Mouse (Mus musculus) forebrain, embryonic 16.5 days (tissue): ENCODE measurements around the gene Gm3417. TPM values are rescaled to one million over a fixed set of nuclear protein-coding genes. Genes with fewer than 3 reads are reported as not detected.
A peak's percentile ranks its signal among the peaks of the same experiment; 100 is the strongest.
"Not testable (repeated sequence)": the region's sequence is repeated elsewhere in the genome, so short reads cannot be mapped to it uniquely, and the experiment has no call there.

Experiments used
- ATAC-seq: fragments of 200-750 bp; cut with Nextera tagmentation; 2 replicates; pipeline ENCODE4 v1.8.0; 2017; ENCODE audit warnings: mild to moderate bottlenecking, moderate library complexity
- H3K27ac ChIP-seq: fragments of 300-500 bp; sonication (generic); 2 replicates; pipeline ENCODE4 v1.5.1; 2014; ENCODE audit warnings: low read length, control low read depth
- H3K27me3 ChIP-seq: fragments of 300-500 bp; sonication (generic); replicated peaks from 2 replicates; pipeline ENCODE4 v1.6.1; 2014; ENCODE audit warnings: low read length; ENCODE audit not compliant: control insufficient read depth, insufficient read depth
- H3K36me3 ChIP-seq: fragments of 300-500 bp; sonication (generic); 2 replicates; pipeline ENCODE4 v1.6.1; 2014; ENCODE audit not compliant: control insufficient read depth, insufficient read depth
- H3K4me1 ChIP-seq: fragments of 300-500 bp; sonication (generic); replicated peaks from 2 replicates; pipeline ENCODE4 v1.6.1; 2014; ENCODE audit warnings: low read length; ENCODE audit not compliant: control insufficient read depth, insufficient read depth
- H3K4me2 ChIP-seq: fragments of 300-500 bp; sonication (generic); 2 replicates; pipeline ENCODE4 v1.6.1; 2014; ENCODE audit warnings: mild to moderate bottlenecking, low read length, control low read depth
- H3K4me3 ChIP-seq: fragments of 300-500 bp; sonication (generic); replicated peaks from 2 replicates; pipeline ENCODE4 v1.5.1; 2014; ENCODE audit warnings: mild to moderate bottlenecking, low read length, control low read depth
- H3K9ac ChIP-seq: fragments of 300-500 bp; sonication (generic); replicated peaks from 2 replicates; pipeline ENCODE4 v1.6.1; 2014; ENCODE audit warnings: low read depth, low read length, control low read depth
- H3K9me3 ChIP-seq: fragments of 300-500 bp; sonication (generic); 2 replicates; pipeline ENCODE4 v1.6.1; 2016; ENCODE audit warnings: low read length; ENCODE audit not compliant: control insufficient read depth
- WGBS: fragments of 180-500 bp; shearing (Covaris S2); extraction: QIAGEN DNeasy Blood & Tissue Kit; methylation state at CpG from one replicate; pipeline ENCODE4 v1.1.7; 2014; 5-methylcytosine and 5-hydroxymethylcytosine counted together
- polyA plus RNA-seq: library from polyadenylated mRNA; unstranded; fragments of >200 nt; fragmentation: Nextera tagmentation; extraction: Ambion mirVana; gene quantifications from 2 replicates; pipeline ENCODE4 v1.2.1, GENCODE M21; 2015

The Gm3417 gene
- polyA plus RNA-seq, 1 experiment from 2014 or later: 0.47 TPM

GRCm38 (mm10) chr17:14959979-14960378, 18.6 kb downstream of the Gm3417 start:
- ATAC-seq: no peak
- H3K9ac ChIP-seq: peak overlapping the region; percentile 39; the same call in 1 of the 2 replicates
- H3K36me3 ChIP-seq: no peaks in the 10 kb centered on the region
- no peaks in the 10 kb centered on the region for H3K9me3 ChIP-seq
- H3K4me2 ChIP-seq: peak overlapping the region; percentile 55
- no peaks in the 10 kb centered on the region for H3K27me3 ChIP-seq
- no peak overlapping the region for H3K27ac ChIP-seq
- WGBS: 19% methylated on average over 3 of the region's 3 CpGs
- H3K4me1 ChIP-seq: peaks cover 9% of the 10 kb centered on the region
- peak overlapping the region; percentile 28 for H3K4me3 ChIP-seq

GRCm38 (mm10) chr17:14958686-14959327, 19.8 kb downstream of the Gm3417 start:
- Histone ChIP-seq H3K4me3 (no peak overlapping the region), H3K27ac (no peak overlapping the region), H3K27me3 (no peaks in the 10 kb centered on the region), H3K4me1 (peaks cover 9% of the 10 kb centered on the region), H3K9me3 (no peaks in the 10 kb centered on the region), H3K9ac (no peak overlapping the region), H3K4me2 (no peak overlapping the region), H3K36me3 (peaks cover 4% of the 10 kb centered on the region)
- no peak for ATAC-seq
- 92% methylated on average over 5 of the region's 5 CpGs for WGBS

GRCm38 (mm10) chr17:14953452-14953851, 25.1 kb downstream of the Gm3417 start:
- Histone ChIP-seq H3K4me1 (no peaks in the 10 kb centered on the region), H3K4me3 (no peak overlapping the region), H3K36me3 (peaks cover 12% of the 10 kb centered on the region), H3K4me2 (no peak overlapping the region), H3K27ac (no peak overlapping the region), H3K27me3 (no peaks in the 10 kb centered on the region), H3K9ac (no peak overlapping the region), H3K9me3 (no peaks in the 10 kb centered on the region)
- WGBS: 95% methylated on average over 8 of the region's 8 CpGs
- no peak for ATAC-seq

GRCm38 (mm10) chr17:14949161-14949827, 29.3 kb downstream of the Gm3417 start:
- WGBS: 87% methylated on average over 7 of the region's 7 CpGs
- no peak for ATAC-seq
- Histone ChIP-seq H3K4me1 (peaks cover 7% of the 10 kb centered on the region), H3K4me3 (no peak overlapping the region), H3K36me3 (peaks cover 15% of the 10 kb centered on the region), H3K9me3 (no peaks in the 10 kb centered on the region), H3K27me3 (no peaks in the 10 kb centered on the region), H3K27ac (no peak overlapping the region), H3K4me2 (no peak overlapping the region), H3K9ac (no peak overlapping the region)

GRCm38 (mm10) chr17:14944551-14944950, 34.0 kb downstream of the Gm3417 start:
- H3K27ac ChIP-seq: no peak overlapping the region
- ATAC-seq: no peak
- 91% methylated on average over 1 of the region's 1 CpGs for WGBS

GRCm38 (mm10) chr17:14943729-14944059, 34.9 kb downstream of the Gm3417 start:
- peak overlapping the region; percentile 79 for H3K4me3 ChIP-seq
- peaks cover 18% of the 10 kb centered on the region for H3K4me1 ChIP-seq
- 19% methylated on average over 16 of the region's 16 CpGs for WGBS
- peak overlapping the region; percentile 97 for H3K4me2 ChIP-seq
- no peak overlapping the region; the same call in 1 of the 2 replicates for H3K27ac ChIP-seq
- H3K9ac ChIP-seq: peak overlapping the region; percentile 84
- H3K36me3 ChIP-seq: peaks cover 4% of the 10 kb centered on the region; the same call in 1 of the 2 replicates
- ATAC-seq: peak; percentile 0; the same call in 1 of the 2 replicates
- no peaks in the 10 kb centered on the region for H3K27me3 ChIP-seq
- H3K9me3 ChIP-seq: no peaks in the 10 kb centered on the region

More at GRCm38 (mm10) chr17:14944551-14944950, 34.0 kb downstream of the Gm3417 start:
- Histone ChIP-seq H3K9ac (no peak overlapping the region), H3K27me3 (no peaks in the 10 kb centered on the region), H3K4me2 (no peak overlapping the region; the same call in 1 of the 2 replicates), H3K4me1 (peaks cover 18% of the 10 kb centered on the region), H3K4me3 (no peak overlapping the region), H3K36me3 (peaks cover 4% of the 10 kb centered on the region; the same call in 1 of the 2 replicates), H3K9me3 (no peaks in the 10 kb centered on the region)

- H3K4me3 ChIP-seq: peak within 1 kb of the TSS; percentile 79
- no peaks in the 10 kb centered on the region for H3K9me3 ChIP-seq
- H3K4me2 ChIP-seq: peak within 1 kb of the TSS; percentile 97
- WGBS: under 1% methylated on average over 54 of the region's 54 CpGs
- ATAC-seq: peak; percentile 99
- H3K27ac ChIP-seq: peak within 1 kb of the TSS; percentile 74
- H3K9ac ChIP-seq: peak within 1 kb of the TSS; percentile 84
- H3K4me1 ChIP-seq: peaks cover 18% of the 10 kb centered on the region
- no peaks in the 10 kb centered on the region for H3K27me3 ChIP-seq
- peaks cover 4% of the 10 kb centered on the region; the same call in 1 of the 2 replicates for H3K36me3 ChIP-seq
Observed at GRCm38 (mm10) chr17:14943009-14943728, 35.4 kb downstream of the Gm3417 start, which contains the start of the genes Wdr27 and 1600012H06Rik. Gene Wdr27, minus strand, starts transcription at chr17:14943158. Gene 1600012H06Rik, plus strand, starts transcription at chr17:14943184.

- Histone ChIP-seq H3K4me1 (peaks cover 18% of the 10 kb centered on the region), H3K4me2 (peak overlapping the region; percentile 60), H3K9ac (peak overlapping the region; percentile 78; the same call in 1 of the 2 replicates), H3K4me3 (peak overlapping the region; percentile 79)
- not testable (repeated sequence) for H3K36me3 ChIP-seq, H3K27me3 ChIP-seq, H3K9me3 ChIP-seq, H3K27ac ChIP-seq, ATAC-seq
- WGBS: 61% methylated on average over 6 of the region's 6 CpGs
Observed at GRCm38 (mm10) chr17:14942181-14942580, 36.4 kb downstream of the Gm3417 start.
